Mouse (Mus musculus) liver, embryonic 15.5 days (tissue): ENCODE measurements around the gene Galnt2. TPM values are rescaled to one million over a fixed set of nuclear protein-coding genes. Genes with fewer than 3 reads are reported as not detected.
A peak's percentile ranks its signal among the peaks of the same experiment; 100 is the strongest.

Experiments used
- ATAC-seq: fragments of 200-750 bp; cut with Nextera tagmentation; 2 replicates; pipeline ENCODE4 v1.8.0; 2017; ENCODE audit warnings: moderate number of reproducible peaks, mild to moderate bottlenecking, moderate library complexity; ENCODE audit not compliant: insufficient read depth
- H3K27ac ChIP-seq: fragments of 300-500 bp; sonication (generic); replicated peaks from 2 replicates; pipeline ENCODE4 v1.5.1; 2015; ENCODE audit warnings: mild to moderate bottlenecking, inconsistent platforms
- H3K27me3 ChIP-seq: fragments of 300-500 bp; sonication (generic); 2 replicates; pipeline ENCODE4 v1.6.1; 2015; ENCODE audit warnings: mild to moderate bottlenecking, inconsistent platforms
- H3K36me3 ChIP-seq: fragments of 300-500 bp; sonication (generic); replicated peaks from 2 replicates; pipeline ENCODE4 v1.6.1; 2015; ENCODE audit warnings: moderate library complexity, mild to moderate bottlenecking, inconsistent platforms
- H3K4me1 ChIP-seq: fragments of 300-500 bp; sonication (generic); replicated peaks from 2 replicates; pipeline ENCODE4 v1.6.1; 2015; ENCODE audit warnings: inconsistent platforms
- H3K4me2 ChIP-seq: fragments of 300-500 bp; sonication (generic); 2 replicates; pipeline ENCODE4 v1.6.1; 2015; ENCODE audit warnings: moderate library complexity, mild to moderate bottlenecking, inconsistent platforms
- H3K4me3 ChIP-seq: fragments of 300-500 bp; sonication (generic); replicated peaks from 2 replicates; pipeline ENCODE4 v1.5.1; 2015; ENCODE audit warnings: mild to moderate bottlenecking, inconsistent platforms
- H3K9ac ChIP-seq: fragments of 300-500 bp; sonication (generic); 2 replicates; pipeline ENCODE4 v1.6.1; 2015; ENCODE audit warnings: moderate library complexity, mild to moderate bottlenecking, inconsistent platforms
- H3K9me3 ChIP-seq: fragments of 300-500 bp; sonication (generic); replicated peaks from 2 replicates; pipeline ENCODE4 v1.6.1; 2016; ENCODE audit warnings: inconsistent platforms
- WGBS: fragments of 180-500 bp; shearing (Covaris S2); methylation state at CpG from one replicate; pipeline ENCODE4 v1.1.7; 2015; ENCODE audit warnings: mixed read lengths; ENCODE audit not compliant: insufficient replicate concordance; 5-methylcytosine and 5-hydroxymethylcytosine counted together
- polyA plus RNA-seq: library from polyadenylated mRNA; unstranded; fragments of >200 nt; fragmentation: Nextera tagmentation; extraction: Ambion mirVana; gene quantifications from 2 replicates; pipeline ENCODE4 v1.2.1, GENCODE M21; 2015

The Galnt2 gene
- polyA plus RNA-seq, 1 experiment from 2014 or later: 17.0 TPM

DNA sequence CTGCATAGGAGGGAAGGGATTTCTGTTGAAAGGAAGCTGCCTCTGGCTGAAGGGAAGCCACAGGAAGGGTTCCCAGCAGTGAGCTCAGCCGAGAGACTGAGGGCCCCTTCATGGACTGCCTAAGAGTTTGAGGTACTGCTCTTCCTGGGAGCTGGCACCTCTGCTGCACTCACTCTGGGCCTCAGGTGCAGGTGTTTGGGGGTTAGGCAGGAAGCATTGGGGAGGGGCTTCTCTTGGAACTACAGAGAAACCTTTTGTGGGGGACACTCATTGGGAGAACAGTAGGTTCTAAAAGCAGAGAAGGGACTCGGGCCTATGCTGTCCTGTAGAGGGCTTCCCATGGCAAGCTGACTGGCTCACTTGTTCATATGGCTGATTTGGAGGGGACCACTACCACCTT lies 3.3 kb downstream of the Galnt2 start:
- Histone ChIP-seq H3K9me3 (no peaks in the 10 kb centered on the region), H3K36me3 (no peaks in the 10 kb centered on the region), H3K4me1 (peaks cover 42% of the 10 kb centered on the region), H3K9ac (no peak overlapping the region), H3K4me3 (no peak overlapping the region), H3K27ac (no peak overlapping the region), H3K27me3 (peaks cover 30% of the 10 kb centered on the region), H3K4me2 (no peak overlapping the region)
- ATAC-seq: no peak
- 41% methylated on average over 2 of the region's 2 CpGs for WGBS

- Histone ChIP-seq H3K9me3 (no peaks in the 10 kb centered on the region), H3K9ac (no peak overlapping the region), H3K27ac (no peak overlapping the region), H3K36me3 (no peaks in the 10 kb centered on the region), H3K4me3 (no peak overlapping the region), H3K4me1 (peaks cover 33% of the 10 kb centered on the region), H3K27me3 (peaks cover 22% of the 10 kb centered on the region), H3K4me2 (no peak overlapping the region)
- no peak for ATAC-seq
- 77% methylated on average over 4 of the region's 4 CpGs for WGBS
Observed at GRCm38 (mm10) chr8:124235536-124235935, 4.3 kb downstream of the Galnt2 start.

DNA sequence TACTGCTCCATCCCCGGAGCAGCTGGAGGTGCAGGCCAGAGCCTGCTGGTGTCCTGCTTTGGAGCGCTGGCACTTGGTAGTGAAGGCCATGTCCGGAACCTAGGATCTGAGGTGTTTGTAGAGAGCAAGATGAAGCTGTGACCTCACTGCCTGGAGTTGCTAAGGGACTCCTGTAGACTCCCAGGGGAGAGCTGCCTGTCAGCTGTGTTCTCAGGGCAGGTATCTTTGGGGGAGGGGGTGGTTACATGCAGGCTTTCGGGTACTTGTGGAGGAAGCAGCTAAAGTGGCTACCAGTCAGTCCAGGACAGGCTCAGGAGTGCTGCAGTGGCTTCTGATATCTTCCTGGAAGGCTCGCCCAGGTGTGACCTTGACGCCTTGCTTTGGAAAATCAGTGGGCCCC lies 8.2 kb downstream of the Galnt2 start:
- no peaks in the 10 kb centered on the region for H3K36me3 ChIP-seq
- no peaks in the 10 kb centered on the region for H3K27me3 ChIP-seq
- no peak overlapping the region for H3K4me2 ChIP-seq
- no peak overlapping the region for H3K9ac ChIP-seq
- ATAC-seq: no peak
- WGBS: 68% methylated on average over 6 of the region's 6 CpGs
- H3K4me1 ChIP-seq: peaks cover 8% of the 10 kb centered on the region
- H3K27ac ChIP-seq: no peak overlapping the region
- no peaks in the 10 kb centered on the region for H3K9me3 ChIP-seq
- no peak overlapping the region for H3K4me3 ChIP-seq

DNA sequence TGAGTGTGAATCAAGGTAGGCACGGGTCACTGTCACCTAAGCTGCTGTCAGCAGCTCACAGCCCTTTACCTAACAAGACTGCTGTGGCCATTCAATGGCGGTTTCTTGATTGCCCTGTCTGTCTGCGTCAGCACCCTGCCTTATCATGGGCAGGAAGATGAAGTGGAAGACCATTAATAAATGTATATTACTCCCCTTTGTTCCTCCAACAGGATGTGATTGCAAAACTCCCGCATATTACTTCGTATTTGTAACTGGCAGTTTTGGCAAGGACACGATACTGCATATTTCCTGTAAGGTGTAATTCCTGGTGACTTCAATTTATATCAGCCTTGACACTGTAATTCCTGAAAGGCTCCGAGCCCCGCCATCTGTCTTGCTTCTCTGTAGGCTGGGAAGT lies 9.7 kb downstream of the Galnt2 start:
- no peak overlapping the region for H3K27ac ChIP-seq
- no peaks in the 10 kb centered on the region for H3K9me3 ChIP-seq
- H3K9ac ChIP-seq: no peak overlapping the region
- 63% methylated on average over 8 of the region's 8 CpGs for WGBS
- no peaks in the 10 kb centered on the region for H3K27me3 ChIP-seq
- H3K36me3 ChIP-seq: no peaks in the 10 kb centered on the region
- peaks cover 8% of the 10 kb centered on the region for H3K4me1 ChIP-seq
- no peak overlapping the region for H3K4me3 ChIP-seq
- no peak for ATAC-seq
- H3K4me2 ChIP-seq: no peak overlapping the region

DNA sequence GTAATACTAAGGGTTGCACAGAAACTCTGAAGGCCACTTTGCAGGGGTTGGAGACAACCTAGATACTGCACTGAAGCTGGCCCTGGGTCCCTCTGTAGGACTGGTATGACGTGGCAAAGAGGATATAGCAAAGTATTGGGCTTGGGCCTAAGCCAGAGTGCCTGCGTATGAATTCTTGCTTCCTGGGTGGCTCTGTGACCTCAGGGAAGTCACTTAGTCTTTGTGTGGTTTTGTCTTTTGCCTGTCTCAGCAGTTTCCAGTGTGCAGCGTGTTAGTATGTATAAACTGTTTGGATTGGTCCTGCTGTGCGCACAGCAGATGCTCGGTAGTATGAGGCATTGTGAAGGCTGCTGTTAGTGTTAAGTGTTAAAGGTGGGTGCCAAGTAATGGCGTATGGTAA lies 11.0 kb downstream of the Galnt2 start:
- H3K9me3 ChIP-seq: no peaks in the 10 kb centered on the region
- peaks cover 9% of the 10 kb centered on the region for H3K4me1 ChIP-seq
- no peaks in the 10 kb centered on the region for H3K36me3 ChIP-seq
- no peak overlapping the region for H3K9ac ChIP-seq
- no peak overlapping the region for H3K4me3 ChIP-seq
- no peak overlapping the region for H3K27ac ChIP-seq
- 73% methylated on average over 6 of the region's 6 CpGs for WGBS
- H3K4me2 ChIP-seq: no peak overlapping the region
- H3K27me3 ChIP-seq: no peaks in the 10 kb centered on the region
- ATAC-seq: no peak

- Histone ChIP-seq H3K4me2 (no peak overlapping the region), H3K36me3 (no peaks in the 10 kb centered on the region), H3K9ac (no peak overlapping the region), H3K27ac (no peak overlapping the region), H3K9me3 (no peaks in the 10 kb centered on the region), H3K4me1 (peaks cover 14% of the 10 kb centered on the region), H3K4me3 (no peak overlapping the region), H3K27me3 (no peaks in the 10 kb centered on the region)
- no peak for ATAC-seq
- 75% methylated on average over 5 of the region's 5 CpGs for WGBS
Observed at GRCm38 (mm10) chr8:124242913-124243312, 11.7 kb downstream of the Galnt2 start.

DNA sequence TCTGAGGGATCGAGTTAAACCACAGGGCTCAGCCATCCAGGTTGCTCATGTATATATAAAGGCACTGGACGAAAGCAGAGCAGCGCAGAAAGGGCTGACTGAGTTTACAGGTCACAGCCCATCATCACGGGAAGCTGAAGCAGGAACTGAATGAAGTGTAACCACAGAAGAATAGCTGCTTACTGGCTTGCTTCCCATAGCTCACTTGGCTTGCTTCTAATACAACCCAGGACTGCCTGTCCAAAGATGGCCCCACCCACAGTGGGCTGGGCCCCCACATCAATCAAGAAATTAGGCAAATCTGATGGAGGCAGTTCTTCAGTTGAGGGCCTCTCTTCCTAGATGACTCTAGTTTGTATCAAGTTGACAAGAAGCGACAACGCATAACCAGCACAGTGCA lies 16.4 kb downstream of the Galnt2 start:
- H3K27me3 ChIP-seq: no peaks in the 10 kb centered on the region
- no peaks in the 10 kb centered on the region for H3K36me3 ChIP-seq
- no peak overlapping the region for H3K4me3 ChIP-seq
- no peak overlapping the region for H3K27ac ChIP-seq
- no peak overlapping the region for H3K4me2 ChIP-seq
- no peak overlapping the region for H3K9ac ChIP-seq
- no peak for ATAC-seq
- H3K4me1 ChIP-seq: peaks cover 40% of the 10 kb centered on the region
- H3K9me3 ChIP-seq: no peaks in the 10 kb centered on the region
- 68% methylated on average over 6 of the region's 6 CpGs for WGBS

DNA sequence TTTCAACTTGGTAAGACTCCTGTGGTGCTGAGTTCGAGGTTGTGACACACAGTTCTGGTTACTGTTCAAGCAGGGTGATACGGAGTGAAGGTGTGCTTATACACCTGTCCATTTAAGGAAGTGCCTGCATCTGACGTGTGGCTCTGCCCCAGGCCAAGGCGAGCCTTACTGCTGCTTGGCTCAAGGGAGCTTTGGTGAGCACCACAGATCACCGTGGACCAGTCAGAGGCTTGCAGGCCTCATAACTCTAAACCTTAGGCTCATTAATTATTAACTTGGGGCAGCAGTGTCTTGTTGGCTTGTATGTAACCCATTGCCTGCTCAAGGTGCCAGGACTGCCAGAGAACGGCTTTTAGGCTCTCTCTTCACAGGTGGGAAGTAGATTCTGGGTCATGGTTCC lies 17.5 kb downstream of the Galnt2 start:
- Histone ChIP-seq H3K27me3 (no peaks in the 10 kb centered on the region), H3K9ac (no peak overlapping the region), H3K9me3 (no peaks in the 10 kb centered on the region), H3K27ac (no peak overlapping the region), H3K4me3 (no peak overlapping the region), H3K36me3 (no peaks in the 10 kb centered on the region), H3K4me1 (peaks cover 42% of the 10 kb centered on the region), H3K4me2 (no peak overlapping the region)
- WGBS: 62% methylated on average over 6 of the region's 6 CpGs
- ATAC-seq: 0 out of 2 replicates have a peak, but pooled peaks have one; percentile 19

DNA sequence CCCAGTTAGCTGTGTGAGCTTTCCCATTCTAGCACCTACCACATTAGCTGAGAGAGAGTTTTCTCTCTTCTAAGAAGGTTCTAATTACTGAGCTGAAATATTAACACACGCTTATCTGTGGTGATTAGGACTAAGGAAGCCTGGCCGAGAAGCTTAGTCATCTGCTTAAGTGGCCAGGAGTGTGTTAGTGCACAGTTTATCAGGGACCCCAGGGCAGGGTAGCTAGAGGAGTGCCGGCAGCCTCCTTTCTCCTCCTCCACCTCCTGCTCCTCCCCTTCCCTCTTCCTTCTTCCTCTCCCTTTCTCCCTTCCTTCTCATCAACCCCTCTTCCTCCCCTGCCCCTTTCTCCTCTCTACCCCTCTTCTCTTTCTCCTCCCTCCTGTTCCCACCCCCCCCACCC lies 19.1 kb downstream of the Galnt2 start:
- peak; percentile 79 for ATAC-seq
- peak overlapping the region; percentile 67 for H3K27ac ChIP-seq
- peak overlapping the region; percentile 34 for H3K4me2 ChIP-seq
- no peaks in the 10 kb centered on the region for H3K36me3 ChIP-seq
- H3K4me3 ChIP-seq: no peak overlapping the region
- WGBS: 7% methylated on average over 3 of the region's 3 CpGs
- no peak overlapping the region for H3K9ac ChIP-seq
- no peaks in the 10 kb centered on the region for H3K27me3 ChIP-seq
- peaks cover 42% of the 10 kb centered on the region for H3K4me1 ChIP-seq
- no peaks in the 10 kb centered on the region for H3K9me3 ChIP-seq

DNA sequence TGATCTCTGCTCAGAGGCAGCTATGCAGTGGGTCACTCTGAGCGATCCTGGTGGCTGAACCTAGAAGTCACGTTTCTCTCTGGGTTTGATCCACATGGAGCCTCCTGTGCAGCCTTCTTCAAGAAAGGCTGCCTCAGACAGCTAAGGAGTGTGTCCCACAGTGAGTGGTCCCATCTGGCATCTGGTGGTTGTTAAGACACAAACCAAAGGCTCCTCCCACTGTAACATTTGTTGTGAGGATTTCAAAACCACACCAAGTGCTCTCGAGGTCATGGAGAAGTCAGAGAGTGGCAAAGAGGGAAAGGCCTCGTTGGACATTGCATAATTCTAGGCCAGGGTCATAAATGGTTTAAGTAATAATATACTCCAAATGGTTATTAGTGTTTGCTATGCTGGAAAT lies 19.6 kb downstream of the Galnt2 start:
- peaks cover 42% of the 10 kb centered on the region for H3K4me1 ChIP-seq
- H3K36me3 ChIP-seq: no peaks in the 10 kb centered on the region
- peak overlapping the region; percentile 49 for H3K27ac ChIP-seq
- no peaks in the 10 kb centered on the region for H3K27me3 ChIP-seq
- ATAC-seq: peak; percentile 19
- no peaks in the 10 kb centered on the region for H3K9me3 ChIP-seq
- WGBS: 13% methylated on average over 4 of the region's 4 CpGs
- peak overlapping the region; percentile 34; the same call in 1 of the 2 replicates for H3K4me2 ChIP-seq
- no peak overlapping the region for H3K4me3 ChIP-seq
- no peak overlapping the region for H3K9ac ChIP-seq

GRCm38 (mm10) chr8:124252533-124252950 lies 21.4 kb downstream of the Galnt2 start:
- Histone ChIP-seq H3K9me3 (no peaks in the 10 kb centered on the region), H3K9ac (no peak overlapping the region), H3K27ac (no peak overlapping the region), H3K4me1 (peaks cover 43% of the 10 kb centered on the region), H3K4me2 (no peak overlapping the region), H3K4me3 (no peak overlapping the region), H3K36me3 (no peaks in the 10 kb centered on the region), H3K27me3 (no peaks in the 10 kb centered on the region)
- WGBS: 76% methylated on average over 5 of the region's 5 CpGs
- no peak for ATAC-seq

DNA sequence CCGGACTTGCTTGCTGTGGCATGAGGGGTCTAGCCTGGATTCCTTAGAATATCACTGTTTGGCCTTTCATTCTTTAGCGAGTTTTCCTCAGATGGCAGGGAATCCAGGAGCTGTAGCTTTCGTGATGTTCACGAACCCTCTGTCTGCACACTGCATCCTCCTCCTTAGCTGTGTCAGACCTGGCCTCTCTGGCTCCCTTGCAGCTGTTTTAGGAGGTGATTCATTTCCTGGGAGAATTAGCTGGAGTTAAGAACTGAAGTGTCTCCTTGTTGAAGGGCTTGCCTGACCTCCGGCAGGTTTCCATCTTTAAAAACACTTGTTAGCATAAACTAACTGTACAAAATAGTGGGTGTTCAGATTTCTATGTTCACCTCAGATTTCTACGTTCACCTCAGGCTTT lies 22.7 kb downstream of the Galnt2 start:
- Histone ChIP-seq H3K9ac (no peak overlapping the region), H3K9me3 (no peaks in the 10 kb centered on the region), H3K36me3 (no peaks in the 10 kb centered on the region), H3K4me2 (no peak overlapping the region), H3K27ac (no peak overlapping the region), H3K4me3 (no peak overlapping the region), H3K4me1 (peaks cover 38% of the 10 kb centered on the region), H3K27me3 (no peaks in the 10 kb centered on the region)
- 64% methylated on average over 6 of the region's 6 CpGs for WGBS
- ATAC-seq: no peak
